Mouse (Mus musculus) thymus, adult 2 months (tissue): Measurements from ENCODE around the gene Eva1c. TPM values are rescaled to one million over a fixed set of nuclear protein-coding genes. Genes with fewer than 3 reads are reported as not detected.

Source experiments
- DNase-seq: peaks from one replicate; pipeline ENCODE4 v3.0.0; 2021
- H3K27ac ChIP-seq: fragments of 200-500 bp; 2 replicates; pipeline ENCODE4 v1.5.1; 2012; ENCODE audit warnings: low read length, control low read depth; ENCODE audit not compliant: control insufficient read depth, insufficient read depth
- H3K27me3 ChIP-seq: fragments of 200-500 bp; 2 replicates; pipeline ENCODE4 v1.6.1; 2012; ENCODE audit warnings: mild to moderate bottlenecking, low read length, moderate library complexity, mixed read lengths; ENCODE audit not compliant: control insufficient read depth, insufficient read depth
- H3K36me3 ChIP-seq: fragments of 200-500 bp; 2 replicates; pipeline ENCODE4 v1.6.1; 2012; ENCODE audit warnings: mild to moderate bottlenecking, low read length, moderate library complexity; ENCODE audit not compliant: control insufficient read depth, insufficient read depth
- H3K4me1 ChIP-seq: fragments of 200-500 bp; replicated peaks from 2 replicates; pipeline ENCODE4 v1.6.1; 2012; ENCODE audit warnings: low read length; ENCODE audit not compliant: control insufficient read depth, insufficient read depth
- H3K4me3 ChIP-seq: fragments of 200-500 bp; 2 replicates; pipeline ENCODE4 v1.5.1; 2012; ENCODE audit warnings: mild to moderate bottlenecking, low read length, control low read depth, moderate library complexity; ENCODE audit not compliant: control insufficient read depth, insufficient read depth
- CTCF ChIP-seq: fragments of 200-500 bp; IDR thresholded peaks from 2 replicates; pipeline ENCODE4 v1.5.1; 2012; ENCODE audit warnings: mild to moderate bottlenecking, control low read depth, low read length, moderate library complexity, borderline replicate concordance; ENCODE audit not compliant: control insufficient read depth, poor library complexity, insufficient read depth; ENCODE audit errors: extremely low read depth
- POLR2A ChIP-seq: fragments of 200-500 bp; IDR thresholded peaks from 2 replicates; pipeline ENCODE4 v1.6.1; 2012; ENCODE audit warnings: mild to moderate bottlenecking, low read length, control low read depth, moderate library complexity; ENCODE audit not compliant: control insufficient read depth, poor library complexity, insufficient read depth; ENCODE audit errors: extremely low read depth
- WGBS: fragments of 180-500 bp; shearing (Covaris S2); methylation state at CpG from one replicate; pipeline ENCODE4 v1.1.7; 2018; 5-methylcytosine and 5-hydroxymethylcytosine counted together
- polyA plus RNA-seq: library from polyadenylated mRNA; depleted of rRNA; stranded (reverse); fragments of >200 nt; gene quantifications from 2 replicates; pipeline ENCODE4 v1.2.3, GENCODE M21; 2012

The Eva1c gene
- polyA plus RNA-seq, 1 experiment, result 2.0 TPM

DNA sequence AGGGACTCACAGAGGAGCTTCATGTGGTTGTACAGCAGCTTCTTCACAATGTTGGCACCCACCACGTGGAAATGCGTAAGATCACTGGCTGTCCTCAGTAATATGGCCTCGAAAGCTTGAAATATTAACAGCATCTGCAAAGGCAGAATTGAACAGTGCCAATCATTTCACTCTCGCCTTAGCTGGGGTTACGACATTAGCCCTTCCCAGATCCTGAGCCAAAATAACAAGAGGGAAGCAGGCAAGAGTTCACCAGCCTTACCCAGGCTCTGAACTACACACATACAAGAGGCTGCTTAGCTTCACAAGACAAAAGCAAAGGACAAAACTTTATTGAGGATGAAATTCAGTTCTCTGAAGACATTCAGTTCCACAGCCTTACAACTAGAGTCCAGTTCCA is 22.1 kb upstream of the Eva1c start:
- H3K4me1 ChIP-seq, result no peaks in the 10 kb centered on the region
- no peaks in the 10 kb centered on the region for H3K36me3 ChIP-seq
- WGBS, result 96% methylated on average over 5 of the region's 5 CpGs
- H3K4me3 ChIP-seq, result no peak overlapping the region
- no peaks in the 10 kb centered on the region for H3K27me3 ChIP-seq
- TF ChIP-seq CTCF (no peak), POLR2A (no peak)
- no peak for DNase-seq
- no peak overlapping the region for H3K27ac ChIP-seq

- Histone ChIP-seq H3K4me1 (peaks cover 7% of the 10 kb centered on the region), H3K4me3 (peak within 1 kb of the TSS; percentile 80)
- under 1% methylated on average over 47 of the region's 47 CpGs for WGBS
Measured at GRCm38 (mm10) chr16:90809975-90810715, 16.4 kb upstream of the Eva1c start, which contains the start of gene Urb1. Gene Urb1, minus strand, starts transcription at chr16:90810413.

DNA sequence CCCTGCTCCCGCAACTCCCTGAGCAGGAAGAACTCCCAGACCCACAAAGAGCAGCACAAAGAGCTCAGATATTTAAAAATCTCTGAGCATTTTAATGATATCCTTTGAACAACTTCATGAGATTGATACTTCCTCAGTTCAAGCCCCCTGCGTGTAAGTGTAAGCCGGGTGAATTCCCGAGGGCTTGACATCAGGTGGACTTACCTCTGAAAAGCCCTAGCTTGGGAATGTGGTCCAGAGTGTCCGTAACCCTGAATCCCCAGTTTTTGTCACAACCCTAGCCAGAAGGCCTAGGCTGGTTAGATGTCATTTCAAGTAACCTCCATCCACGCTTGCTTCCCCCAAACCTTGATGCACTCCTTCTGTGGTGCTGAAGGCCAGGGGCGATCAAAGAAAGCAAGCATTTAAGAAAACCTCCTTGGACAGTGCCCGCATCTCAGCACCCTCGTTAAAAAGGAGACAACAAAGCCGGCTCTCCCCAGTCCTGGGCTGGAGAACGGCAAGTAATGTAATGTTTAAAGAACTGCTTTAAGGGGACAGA is 15.7 kb upstream of the Eva1c start:
- Histone ChIP-seq H3K4me3 (peak overlapping the region; percentile 5; the same call in 1 of the 2 replicates), H3K4me1 (peaks cover 7% of the 10 kb centered on the region), H3K36me3 (no peaks in the 10 kb centered on the region), H3K27me3 (no peaks in the 10 kb centered on the region), H3K27ac (no peak overlapping the region)
- DNase-seq, result no peak
- 58% methylated on average over 11 of the region's 11 CpGs for WGBS
- TF ChIP-seq POLR2A (no peak), CTCF (no peak)

More at GRCm38 (mm10) chr16:90809975-90810715, 16.4 kb upstream of the Eva1c start, which contains the start of gene Urb1:
- Histone ChIP-seq H3K36me3 (no peaks in the 10 kb centered on the region), H3K27me3 (no peaks in the 10 kb centered on the region), H3K27ac (no peak within 1 kb of the TSS)
- TF ChIP-seq CTCF (no peak), POLR2A (no peak)
- DNase-seq, result peak; percentile 99

DNA sequence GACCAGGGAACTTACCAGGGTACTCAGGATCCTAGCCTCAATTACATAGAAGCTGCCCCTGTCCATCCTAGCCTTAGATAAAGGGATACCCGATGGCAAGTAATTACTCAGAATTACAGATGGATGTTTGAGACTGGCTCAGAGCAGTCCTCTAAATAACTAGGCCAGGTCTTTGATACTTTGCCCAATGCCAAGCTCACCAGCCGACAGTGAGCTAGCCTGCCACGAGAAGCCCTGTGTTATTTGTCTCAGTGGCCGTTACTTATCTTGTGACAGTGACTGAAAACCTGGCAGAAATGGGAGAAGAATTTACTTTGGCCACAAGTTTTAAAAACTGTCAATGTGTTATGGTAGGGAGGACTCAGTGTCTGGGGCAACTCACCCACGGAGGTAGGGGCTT is 14.4 kb upstream of the Eva1c start:
- H3K4me1 ChIP-seq, result peaks cover 7% of the 10 kb centered on the region
- H3K27ac ChIP-seq, result no peak overlapping the region
- DNase-seq, result no peak
- 95% methylated on average over 5 of the region's 5 CpGs for WGBS
- no peaks in the 10 kb centered on the region for H3K36me3 ChIP-seq
- H3K27me3 ChIP-seq, result no peaks in the 10 kb centered on the region
- no peak for TF ChIP-seq CTCF
- no peak for TF ChIP-seq POLR2A
- H3K4me3 ChIP-seq, result no peak overlapping the region

- no peaks in the 10 kb centered on the region for H3K27me3 ChIP-seq
- no peak overlapping the region for H3K4me3 ChIP-seq
- 88% methylated on average over 6 of the region's 6 CpGs for WGBS
- no peak for DNase-seq
- no peaks in the 10 kb centered on the region for H3K36me3 ChIP-seq
- H3K4me1 ChIP-seq, result no peaks in the 10 kb centered on the region
- no peak overlapping the region for H3K27ac ChIP-seq
- TF ChIP-seq POLR2A, result no peak
- no peak for TF ChIP-seq CTCF
Measured at GRCm38 (mm10) chr16:90820326-90820725, 6.2 kb upstream of the Eva1c start.

- 83% methylated on average over 14 of the region's 14 CpGs for WGBS
- H3K27ac ChIP-seq, result no peak overlapping the region
- DNase-seq, result no peak
Measured at GRCm38 (mm10) chr16:90821046-90821697, 5.3 kb upstream of the Eva1c start.

More at GRCm38 (mm10) chr16:90821046-90821697, 5.3 kb upstream of the Eva1c start:
- H3K4me3 ChIP-seq, result no peak overlapping the region
- H3K4me1 ChIP-seq, result no peaks in the 10 kb centered on the region
- H3K27me3 ChIP-seq, result no peaks in the 10 kb centered on the region
- no peak for TF ChIP-seq POLR2A
- TF ChIP-seq CTCF, result no peak
- no peaks in the 10 kb centered on the region for H3K36me3 ChIP-seq
